Mouse (Mus musculus) heart, embryonic 14.5 days (tissue): ENCODE results near the gene Robo1. TPM values are rescaled to one million over a fixed set of nuclear protein-coding genes. Genes with fewer than 3 reads are reported as not detected.
A peak's percentile ranks its signal among the peaks of the same experiment; 100 is the strongest.

Experiments
- ATAC-seq: fragments of 200-750 bp; cut with Nextera tagmentation; 2 replicates; pipeline ENCODE4 v1.8.0; 2017; ENCODE audit warnings: low read depth, moderate TSS enrichment; ENCODE audit not compliant: insufficient number of reproducible peaks, insufficient read depth, low FRiP score
- H3K27ac ChIP-seq, 2 experiments: fragments of 200-500 bp in 1 of 2; fragments of 300-500 bp in 1 of 2; sonication (generic) in 1 of 2; replicated peaks in 1 of 2; 2 replicates each; pipeline ENCODE4 v1.5.1; 2012 to 2014; ENCODE audit warnings: low read depth in 2 of 2, low read length in 2 of 2, control low read depth in 1 of 2, mild to moderate bottlenecking in 1 of 2, mixed read lengths in 1 of 2; ENCODE audit not compliant: control insufficient read depth in 1 of 2, insufficient read depth in 1 of 2
- H3K27me3 ChIP-seq: fragments of 300-500 bp; sonication (generic); 2 replicates; pipeline ENCODE4 v1.6.1; 2014; ENCODE audit warnings: mild to moderate bottlenecking, low read length, control low read depth; ENCODE audit not compliant: control insufficient read depth, insufficient read depth
- H3K36me3 ChIP-seq: fragments of 300-500 bp; sonication (generic); 2 replicates; pipeline ENCODE4 v1.6.1; 2014; ENCODE audit warnings: mild to moderate bottlenecking, control low read depth, low read length, mixed read lengths; ENCODE audit not compliant: control insufficient read depth, insufficient read depth
- H3K4me1 ChIP-seq, 2 experiments: fragments of 200-500 bp in 1 of 2; fragments of 300-500 bp in 1 of 2; sonication (generic) in 1 of 2; 2 replicates each; pipeline ENCODE4 v1.6.1; 2012 to 2014; ENCODE audit warnings: low read length in 2 of 2, control low read depth in 1 of 2, mixed read lengths in 1 of 2; ENCODE audit not compliant: control insufficient read depth in 2 of 2, insufficient read depth in 2 of 2
- H3K4me2 ChIP-seq: fragments of 300-500 bp; sonication (generic); 2 replicates; pipeline ENCODE4 v1.6.1; 2014; ENCODE audit warnings: mild to moderate bottlenecking, low read length
- H3K4me3 ChIP-seq, 2 experiments: fragments of 200-500 bp in 1 of 2; fragments of 300-500 bp in 1 of 2; sonication (generic) in 1 of 2; 2 replicates each; pipeline ENCODE4 v1.5.1; 2012 to 2014; ENCODE audit warnings: low read length in 2 of 2, mild to moderate bottlenecking in 2 of 2, control low read depth in 1 of 2, low read depth in 1 of 2, moderate library complexity in 1 of 2; ENCODE audit not compliant: control insufficient read depth in 1 of 2, insufficient read depth in 1 of 2
- H3K9ac ChIP-seq: fragments of 300-500 bp; sonication (generic); 2 replicates; pipeline ENCODE4 v1.6.1; 2014; ENCODE audit warnings: mild to moderate bottlenecking, low read length
- H3K9me3 ChIP-seq: fragments of 300-500 bp; sonication (generic); 2 replicates; pipeline ENCODE4 v1.6.1; 2016; ENCODE audit warnings: low read length, control low read depth; ENCODE audit not compliant: control insufficient read depth
- WGBS: fragments of 180-500 bp; shearing (Covaris S2); extraction: QIAGEN DNeasy Blood & Tissue Kit; methylation state at CpG from one replicate; pipeline ENCODE4 v1.1.7; 2014; 5-methylcytosine and 5-hydroxymethylcytosine counted together
- polyA plus RNA-seq: library from polyadenylated mRNA; unstranded; fragments of >200 nt; fragmentation: Nextera tagmentation; extraction: Ambion mirVana; gene quantifications from 2 replicates; pipeline ENCODE4 v1.2.1, GENCODE M21; 2014

The Robo1 gene
- polyA plus RNA-seq, 1 experiment from 2014 or later = 14.9 TPM

GRCm38 (mm10) chr16:72920013-72920412 lies 611.9 kb downstream of the Robo1 start:
- Histone ChIP-seq H3K27ac (no peak overlapping the region), H3K4me3 (no peak overlapping the region), H3K27me3 (no peaks in the 10 kb centered on the region), H3K4me2 (no peak overlapping the region), H3K9me3 (no peaks in the 10 kb centered on the region), H3K9ac (no peak overlapping the region), H3K4me1 (peaks cover 4 to 12% of the 10 kb centered on the region in 2 experiments), H3K36me3 (no peaks in the 10 kb centered on the region)
- no peak for ATAC-seq
- WGBS = 78% methylated on average over 3 of the region's 3 CpGs

GRCm38 (mm10) chr16:72924423-72925224 lies 616.5 kb downstream of the Robo1 start:
- Histone ChIP-seq H3K27ac (peak overlapping the region; percentile 10 to 60), H3K9me3 (no peaks in the 10 kb centered on the region), H3K4me1 (peaks cover 3 to 12% of the 10 kb centered on the region in 2 experiments; a peak in 3 of 4 replicates), H3K4me3 (peak overlapping the region; percentile 3 to 27; a peak in 3 of 4 replicates), H3K9ac (peak overlapping the region; percentile 36; the same call in 1 of the 2 replicates), H3K4me2 (peak overlapping the region; percentile 63), H3K36me3 (no peaks in the 10 kb centered on the region), H3K27me3 (no peaks in the 10 kb centered on the region)
- ATAC-seq = no peak
- WGBS = 30% methylated on average over 15 of the region's 15 CpGs

DNA sequence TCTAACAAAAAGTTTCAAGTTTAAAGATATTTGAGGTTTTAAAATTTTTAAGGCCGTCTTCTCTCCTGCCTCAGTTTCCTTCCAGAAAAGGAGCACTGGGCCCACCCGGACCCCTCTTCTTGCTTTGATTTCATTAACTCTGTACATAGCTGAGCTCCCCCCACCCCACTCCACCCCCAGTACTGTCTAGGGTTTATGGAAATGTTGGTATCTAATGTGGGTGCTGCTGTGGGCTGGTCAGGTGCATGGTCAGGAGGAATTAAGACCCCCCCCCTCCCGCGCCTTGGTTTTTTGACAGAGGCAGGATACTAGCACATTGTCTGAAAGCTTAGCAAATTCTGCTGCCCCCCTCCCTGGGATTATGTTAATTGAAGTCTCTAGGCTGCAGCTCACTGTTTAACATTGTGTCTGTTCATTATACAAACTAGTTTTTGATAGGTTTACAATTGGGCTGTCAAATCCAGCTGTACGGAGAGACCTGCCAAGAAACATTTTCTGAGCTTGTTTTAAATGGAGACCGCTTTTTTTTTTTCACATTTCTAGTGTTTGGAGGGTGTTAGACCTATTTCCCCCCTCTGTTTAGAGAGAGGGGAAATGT lies 620.5 kb downstream of the Robo1 start:
- H3K4me3 ChIP-seq = no peak overlapping the region
- 84% methylated on average over 6 of the region's 6 CpGs for WGBS
- no peak for ATAC-seq
- peaks cover 3 to 12% of the 10 kb centered on the region in 2 experiments; a peak in 3 of 4 replicates for H3K4me1 ChIP-seq
- no peaks in the 10 kb centered on the region for H3K9me3 ChIP-seq
- no peak overlapping the region for H3K27ac ChIP-seq
- H3K36me3 ChIP-seq = no peaks in the 10 kb centered on the region
- H3K4me2 ChIP-seq = no peak overlapping the region
- H3K27me3 ChIP-seq = no peaks in the 10 kb centered on the region
- H3K9ac ChIP-seq = no peak overlapping the region

DNA sequence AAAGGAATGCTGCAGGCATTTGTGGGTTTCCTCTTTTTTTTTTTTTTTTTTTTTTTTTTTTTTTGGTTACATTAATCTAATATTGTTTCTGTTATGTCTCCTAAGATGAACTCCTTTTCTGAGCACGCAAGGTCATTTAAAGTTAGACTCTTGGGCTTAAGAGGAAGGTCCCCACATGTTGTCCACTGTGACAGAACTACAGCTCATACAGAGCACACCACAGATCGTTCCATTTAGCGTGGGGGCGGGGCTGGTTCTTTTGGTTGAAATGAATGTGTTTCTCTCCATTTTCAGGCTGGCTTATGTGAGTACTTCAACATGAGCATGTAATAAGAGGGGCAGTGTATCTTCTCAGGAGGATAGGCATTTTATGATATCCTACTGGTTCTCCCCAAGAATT lies 622.8 kb downstream of the Robo1 start:
- H3K36me3 ChIP-seq = no peaks in the 10 kb centered on the region
- H3K9ac ChIP-seq = no peak overlapping the region
- ATAC-seq = no peak
- 81% methylated on average over 4 of the region's 4 CpGs for WGBS
- H3K27ac ChIP-seq = no peak overlapping the region
- H3K9me3 ChIP-seq = no peaks in the 10 kb centered on the region
- no peak overlapping the region for H3K4me3 ChIP-seq
- no peak overlapping the region for H3K4me2 ChIP-seq
- H3K4me1 ChIP-seq = no peaks in the 10 kb centered on the region
- H3K27me3 ChIP-seq = no peaks in the 10 kb centered on the region

- ATAC-seq = no peak
- Histone ChIP-seq H3K9me3 (no peaks in the 10 kb centered on the region), H3K27me3 (no peaks in the 10 kb centered on the region), H3K4me3 (no peak overlapping the region), H3K9ac (no peak overlapping the region), H3K27ac (no peak overlapping the region), H3K4me1 (no peaks in the 10 kb centered on the region), H3K36me3 (no peaks in the 10 kb centered on the region), H3K4me2 (no peak overlapping the region)
Measured at GRCm38 (mm10) chr16:72934908-72935307, 626.8 kb downstream of the Robo1 start.

DNA sequence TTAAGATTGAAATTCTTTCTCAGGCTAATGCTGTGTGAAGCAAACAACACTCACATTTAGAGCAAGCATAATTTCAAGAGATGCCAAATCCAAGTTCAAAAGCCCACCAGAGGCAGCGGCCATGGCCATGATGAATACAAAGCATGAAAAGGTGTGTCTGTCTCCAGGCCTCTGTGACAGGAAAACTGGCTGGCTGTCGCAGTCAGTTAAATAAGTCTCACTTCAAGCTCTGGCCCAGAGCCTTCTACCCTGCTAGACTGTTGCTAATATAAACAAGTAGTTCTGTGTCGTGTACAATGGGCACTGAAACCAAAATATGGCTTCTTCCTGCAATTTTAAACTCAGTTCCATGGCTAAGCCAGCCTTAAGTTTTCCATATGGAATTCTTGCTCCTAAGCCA lies 629.1 kb downstream of the Robo1 start:
- Histone ChIP-seq H3K36me3 (no peaks in the 10 kb centered on the region), H3K9me3 (no peaks in the 10 kb centered on the region), H3K4me1 (no peaks in the 10 kb centered on the region), H3K27ac (no peak overlapping the region), H3K4me2 (no peak overlapping the region), H3K9ac (no peak overlapping the region), H3K4me3 (no peak overlapping the region), H3K27me3 (no peaks in the 10 kb centered on the region)
- WGBS = 60% methylated on average over 3 of the region's 3 CpGs
- ATAC-seq = no peak

DNA sequence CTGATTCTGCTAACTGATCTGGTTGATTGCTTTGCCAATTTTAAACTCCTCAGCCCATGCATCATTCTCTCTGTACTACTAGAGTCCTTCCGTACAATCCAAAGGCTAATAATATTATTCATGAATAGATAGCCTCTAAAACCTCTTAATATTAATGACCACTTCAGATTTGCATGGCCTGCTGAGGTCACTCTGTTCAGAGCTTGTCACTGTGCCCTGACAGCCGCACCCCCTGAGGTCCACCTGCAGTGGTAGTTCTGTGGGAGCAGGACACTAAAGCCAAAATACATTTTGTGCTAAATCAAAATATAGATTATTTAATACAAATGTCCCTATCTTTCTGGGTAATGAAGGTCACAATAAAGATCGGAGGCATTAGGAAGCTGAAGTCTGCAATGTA lies 631.8 kb downstream of the Robo1 start:
- Histone ChIP-seq H3K4me2 (no peak overlapping the region), H3K36me3 (no peaks in the 10 kb centered on the region), H3K9me3 (no peaks in the 10 kb centered on the region), H3K4me1 (no peaks in the 10 kb centered on the region), H3K27me3 (no peaks in the 10 kb centered on the region), H3K9ac (no peak overlapping the region), H3K27ac (no peak overlapping the region), H3K4me3 (no peak overlapping the region)
- no peak for ATAC-seq
- WGBS = 84% methylated on average over 3 of the region's 3 CpGs
